Mouse (Mus musculus) forebrain, embryonic 15.5 days (tissue): ENCODE results near the gene Ano6. TPM values are rescaled to one million over a fixed set of nuclear protein-coding genes. Genes with fewer than 3 reads are reported as not detected.

Experiments
- ATAC-seq: fragments of 200-750 bp; cut with Nextera tagmentation; replicated peaks from 2 replicates; pipeline ENCODE4 v1.8.0; 2017; ENCODE audit warnings: mild to moderate bottlenecking, moderate TSS enrichment, moderate library complexity
- H3K27ac ChIP-seq: fragments of 300-500 bp; sonication (generic); replicated peaks from 2 replicates; pipeline ENCODE4 v1.5.1; 2015; ENCODE audit warnings: mild to moderate bottlenecking, inconsistent platforms
- H3K27me3 ChIP-seq: fragments of 300-500 bp; sonication (generic); 2 replicates; pipeline ENCODE4 v1.6.1; 2015; ENCODE audit warnings: inconsistent platforms
- H3K36me3 ChIP-seq: fragments of 300-500 bp; sonication (generic); 2 replicates; pipeline ENCODE4 v1.6.1; 2015; ENCODE audit warnings: mild to moderate bottlenecking, inconsistent platforms
- H3K4me1 ChIP-seq: fragments of 300-500 bp; sonication (generic); 2 replicates; pipeline ENCODE4 v1.6.1; 2015; ENCODE audit warnings: inconsistent platforms
- H3K4me2 ChIP-seq: fragments of 300-500 bp; sonication (generic); replicated peaks from 2 replicates; pipeline ENCODE4 v1.6.1; 2015; ENCODE audit warnings: mild to moderate bottlenecking, inconsistent platforms
- H3K4me3 ChIP-seq: fragments of 300-500 bp; sonication (generic); 2 replicates; pipeline ENCODE4 v1.5.1; 2015; ENCODE audit warnings: mild to moderate bottlenecking, inconsistent platforms
- H3K9ac ChIP-seq: fragments of 300-500 bp; sonication (generic); replicated peaks from 2 replicates; pipeline ENCODE4 v1.6.1; 2015; ENCODE audit warnings: mild to moderate bottlenecking, inconsistent platforms
- H3K9me3 ChIP-seq: fragments of 300-500 bp; sonication (generic); 2 replicates; pipeline ENCODE4 v1.6.1; 2016; ENCODE audit warnings: inconsistent platforms
- WGBS: fragments of 180-500 bp; shearing (Covaris S2); methylation state at CpG from one replicate; pipeline ENCODE4 v1.1.7; 2015; ENCODE audit warnings: mixed read lengths; 5-methylcytosine and 5-hydroxymethylcytosine counted together
- polyA plus RNA-seq: library from polyadenylated mRNA; unstranded; fragments of >200 nt; fragmentation: Nextera tagmentation; extraction: Ambion mirVana; gene quantifications from 2 replicates; pipeline ENCODE4 v1.2.1, GENCODE M21; 2015

The Ano6 gene
- polyA plus RNA-seq, 1 experiment from 2014 or later = 22.1 TPM

DNA sequence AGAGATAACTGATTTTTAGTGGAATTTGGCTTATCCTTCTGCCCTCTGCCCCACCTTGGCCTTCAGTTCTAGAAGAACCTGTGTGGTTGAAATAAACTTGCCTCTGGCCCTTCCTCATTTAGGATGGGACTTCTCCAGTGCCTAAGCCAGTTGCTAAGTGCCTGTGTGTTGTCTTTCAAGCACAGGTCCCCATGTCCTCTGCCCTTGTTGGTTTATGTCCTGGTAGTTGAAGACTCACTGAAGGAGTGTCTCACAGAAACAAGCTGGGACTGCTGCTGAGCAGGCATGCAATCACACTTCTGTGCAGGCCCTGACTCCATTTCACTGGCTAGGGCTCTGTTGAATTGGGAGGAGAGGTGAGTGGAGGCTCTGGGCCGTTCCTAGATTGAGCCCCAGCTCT is 46.9 kb downstream of the Ano6 start:
- no peak overlapping the region for H3K9ac ChIP-seq
- 75% methylated on average over 1 of the region's 1 CpGs for WGBS

DNA sequence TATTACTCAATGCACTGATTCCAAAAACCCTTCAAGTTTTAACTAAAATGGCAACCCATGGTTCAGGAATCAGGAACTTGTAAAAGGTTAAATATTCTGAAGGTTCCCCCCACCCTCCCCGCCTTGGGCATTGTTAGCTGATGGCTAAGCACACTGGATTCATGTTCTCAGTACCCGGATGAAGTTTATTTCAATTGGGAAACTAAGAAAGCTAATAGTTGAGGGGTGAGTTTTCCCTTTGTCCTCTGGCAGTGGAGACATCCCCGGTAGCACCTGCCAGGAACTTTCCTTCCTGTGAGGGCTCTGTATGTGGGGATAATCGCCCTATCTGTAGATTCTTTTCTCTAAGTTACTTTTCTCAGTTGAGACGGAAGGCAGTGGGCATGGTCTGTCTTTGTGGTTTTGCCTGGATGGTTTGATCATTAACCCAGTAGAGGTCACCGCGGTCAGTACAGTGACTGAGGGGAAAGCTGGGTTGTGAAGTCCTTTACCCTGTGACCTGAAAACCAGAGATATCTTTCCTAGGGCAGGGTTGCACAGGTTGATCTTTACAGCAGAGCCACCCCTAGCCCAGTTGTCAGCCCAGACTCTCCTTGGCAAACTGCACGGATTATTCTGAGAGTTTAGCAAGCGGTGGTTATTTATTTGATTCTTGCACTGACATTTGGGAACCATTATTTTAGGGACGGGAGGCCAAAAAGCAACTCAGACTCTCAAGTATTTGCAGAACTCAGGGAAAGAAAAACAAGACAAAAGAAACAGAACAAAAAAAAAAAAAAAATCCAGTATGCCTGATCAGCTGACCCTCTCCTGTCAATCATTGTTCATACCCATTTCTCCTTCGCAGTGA is 47.8 kb downstream of the Ano6 start:
- Histone ChIP-seq H3K4me1 (no peaks in the 10 kb centered on the region), H3K9me3 (no peaks in the 10 kb centered on the region), H3K9ac (no peak overlapping the region), H3K27ac (no peak overlapping the region), H3K4me2 (no peak overlapping the region), H3K36me3 (no peaks in the 10 kb centered on the region), H3K27me3 (no peaks in the 10 kb centered on the region), H3K4me3 (no peak overlapping the region)
- 79% methylated on average over 11 of the region's 11 CpGs for WGBS
- ATAC-seq = no peak

More for the DNA sequence above, 46.9 kb downstream of the Ano6 start:
- no peaks in the 10 kb centered on the region for H3K9me3 ChIP-seq
- no peak for ATAC-seq
- H3K27me3 ChIP-seq = no peaks in the 10 kb centered on the region
- H3K4me2 ChIP-seq = no peak overlapping the region
- no peaks in the 10 kb centered on the region for H3K36me3 ChIP-seq
- no peaks in the 10 kb centered on the region for H3K4me1 ChIP-seq
- H3K4me3 ChIP-seq = no peak overlapping the region
- H3K27ac ChIP-seq = no peak overlapping the region

GRCm38 (mm10) chr15:95839789-95840188 is 49.1 kb downstream of the Ano6 start:
- no peak for ATAC-seq
- Histone ChIP-seq H3K4me1 (no peaks in the 10 kb centered on the region), H3K27me3 (no peaks in the 10 kb centered on the region), H3K4me2 (no peak overlapping the region), H3K27ac (no peak overlapping the region), H3K36me3 (no peaks in the 10 kb centered on the region), H3K9me3 (no peaks in the 10 kb centered on the region), H3K4me3 (no peak overlapping the region), H3K9ac (no peak overlapping the region)
- WGBS = 90% methylated on average over 3 of the region's 3 CpGs

GRCm38 (mm10) chr15:95843183-95843949 is 52.7 kb downstream of the Ano6 start:
- H3K9ac ChIP-seq = no peak overlapping the region
- 88% methylated on average over 18 of the region's 18 CpGs for WGBS

GRCm38 (mm10) chr15:95844412-95844811 is 53.8 kb downstream of the Ano6 start:
- ATAC-seq = no peak
- Histone ChIP-seq H3K9ac (no peak overlapping the region), H3K27ac (no peak overlapping the region), H3K9me3 (no peaks in the 10 kb centered on the region), H3K4me2 (no peak overlapping the region), H3K4me1 (no peaks in the 10 kb centered on the region), H3K27me3 (no peaks in the 10 kb centered on the region), H3K4me3 (no peak overlapping the region), H3K36me3 (no peaks in the 10 kb centered on the region)
- 62% methylated on average over 2 of the region's 2 CpGs for WGBS

More at GRCm38 (mm10) chr15:95843183-95843949, 52.7 kb downstream of the Ano6 start:
- H3K4me2 ChIP-seq = no peak overlapping the region
- no peaks in the 10 kb centered on the region for H3K36me3 ChIP-seq
- H3K27ac ChIP-seq = no peak overlapping the region
- H3K4me1 ChIP-seq = no peaks in the 10 kb centered on the region
- no peaks in the 10 kb centered on the region for H3K27me3 ChIP-seq
- no peaks in the 10 kb centered on the region for H3K9me3 ChIP-seq
- no peak overlapping the region for H3K4me3 ChIP-seq
- no peak for ATAC-seq

DNA sequence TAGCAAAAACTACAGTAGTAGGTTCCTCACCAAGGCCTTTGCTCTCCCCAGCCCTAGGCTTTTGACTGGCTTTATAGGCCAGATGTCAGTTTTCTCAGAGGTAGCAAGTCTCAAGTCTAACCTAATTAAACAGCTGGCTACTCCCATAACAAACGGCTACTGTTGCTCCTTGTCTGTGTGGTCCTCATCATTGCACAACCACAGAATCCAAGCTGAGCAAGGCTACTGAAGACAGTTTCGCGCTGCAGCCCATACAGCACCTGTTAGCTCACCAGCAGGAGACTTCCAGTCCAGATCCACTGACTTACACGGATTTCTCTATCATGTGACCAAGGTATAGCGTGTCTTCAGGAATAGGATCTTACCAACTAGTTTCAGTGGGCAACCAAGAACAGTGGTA is 55.5 kb downstream of the Ano6 start:
- H3K27me3 ChIP-seq = no peaks in the 10 kb centered on the region
- no peak overlapping the region for H3K4me2 ChIP-seq
- no peak overlapping the region for H3K27ac ChIP-seq
- H3K9me3 ChIP-seq = no peaks in the 10 kb centered on the region
- ATAC-seq = no peak
- H3K36me3 ChIP-seq = no peaks in the 10 kb centered on the region
- H3K4me1 ChIP-seq = no peaks in the 10 kb centered on the region; the same call in 1 of the 2 replicates
- 80% methylated on average over 5 of the region's 5 CpGs for WGBS
- no peak overlapping the region for H3K4me3 ChIP-seq
- no peak overlapping the region for H3K9ac ChIP-seq

DNA sequence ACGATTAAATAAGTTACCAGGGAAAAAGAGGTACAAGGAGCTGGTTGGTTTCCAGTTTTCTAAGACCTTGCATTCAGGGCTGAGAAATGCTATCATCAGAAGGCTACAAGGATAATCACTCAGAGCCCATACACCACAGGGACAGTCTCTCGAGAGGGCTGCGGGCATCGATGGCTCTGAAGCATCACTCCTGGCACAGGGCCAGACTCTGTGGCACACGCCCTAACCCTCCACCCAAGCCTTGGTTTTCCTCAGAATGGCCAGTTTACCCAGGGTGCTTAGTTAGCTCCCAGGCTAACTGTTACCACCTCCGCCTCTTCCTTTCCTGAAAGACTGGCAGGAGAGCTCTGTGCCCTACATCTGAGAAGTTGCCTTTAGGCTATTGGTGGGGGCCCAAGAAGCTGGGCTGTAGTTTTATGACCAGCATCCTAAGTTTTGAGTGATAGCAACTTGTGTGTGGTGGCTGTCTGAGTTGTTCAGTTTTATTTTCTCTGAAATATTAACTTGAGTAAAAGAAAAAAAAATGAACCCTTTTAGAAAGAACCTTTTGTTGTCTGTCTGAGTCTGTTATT is 57.9 kb downstream of the Ano6 start:
- H3K4me2 ChIP-seq = no peak overlapping the region
- no peak overlapping the region for H3K9ac ChIP-seq
- no peak for ATAC-seq
- H3K27ac ChIP-seq = no peak overlapping the region
- no peaks in the 10 kb centered on the region for H3K9me3 ChIP-seq
- no peaks in the 10 kb centered on the region for H3K36me3 ChIP-seq
- H3K4me3 ChIP-seq = no peak overlapping the region
- no peaks in the 10 kb centered on the region for H3K27me3 ChIP-seq
- WGBS = 59% methylated on average over 6 of the region's 6 CpGs
- no peaks in the 10 kb centered on the region; the same call in 1 of the 2 replicates for H3K4me1 ChIP-seq

DNA sequence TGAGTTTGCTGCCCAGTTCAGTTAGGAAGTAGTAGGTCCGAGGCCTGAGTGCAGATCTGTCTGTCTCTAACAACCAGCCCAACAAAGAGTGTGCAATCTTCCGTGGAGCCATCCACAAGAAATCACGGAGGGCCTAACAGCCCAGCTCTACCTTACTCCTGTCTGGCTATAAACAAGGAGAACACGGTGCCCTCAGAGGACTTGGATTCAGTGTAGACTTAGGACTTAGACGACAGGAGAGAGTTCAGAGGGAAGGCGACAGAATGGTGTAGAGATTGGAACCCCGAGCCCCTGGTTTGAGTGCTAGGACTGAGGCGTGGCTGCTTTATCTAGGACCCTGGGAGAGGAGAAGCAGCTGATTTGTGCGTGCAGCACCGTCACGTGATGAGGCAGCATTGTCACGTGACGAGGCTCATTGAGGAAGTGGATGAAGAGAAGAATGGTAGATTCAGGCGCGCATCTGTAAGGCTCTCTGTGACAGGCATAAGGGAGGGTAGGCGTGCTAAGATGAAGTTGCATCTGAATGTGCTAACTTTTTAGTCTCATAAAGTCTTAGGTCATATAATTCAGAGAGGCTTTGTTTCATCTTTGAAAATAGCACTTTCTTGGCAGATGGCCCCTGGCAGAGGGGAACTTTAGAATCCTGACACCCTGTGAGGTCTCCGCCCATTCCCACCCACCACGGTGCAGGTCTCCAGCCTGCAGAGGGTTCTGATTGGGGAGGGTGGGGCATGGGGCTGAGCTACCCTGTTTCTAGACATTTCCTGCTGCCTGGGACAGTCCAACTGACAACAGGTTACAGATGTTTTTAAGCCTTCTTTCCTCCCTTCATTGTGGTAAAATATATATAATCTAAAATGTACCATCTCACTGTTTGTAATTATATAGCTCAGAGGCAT is 59.1 kb downstream of the Ano6 start:
- 75% methylated on average over 18 of the region's 18 CpGs for WGBS
- Histone ChIP-seq H3K4me3 (no peak overlapping the region), H3K9ac (no peak overlapping the region), H3K27ac (no peak overlapping the region), H3K27me3 (no peaks in the 10 kb centered on the region), H3K4me2 (no peak overlapping the region), H3K4me1 (no peaks in the 10 kb centered on the region; the same call in 1 of the 2 replicates), H3K36me3 (no peaks in the 10 kb centered on the region), H3K9me3 (no peaks in the 10 kb centered on the region)
- no peak for ATAC-seq

GRCm38 (mm10) chr15:95850546-95850945 is 59.9 kb downstream of the Ano6 start:
- H3K4me2 ChIP-seq = no peak overlapping the region
- no peak overlapping the region for H3K9ac ChIP-seq
- 91% methylated on average over 5 of the region's 5 CpGs for WGBS
- H3K27me3 ChIP-seq = no peaks in the 10 kb centered on the region
- no peaks in the 10 kb centered on the region for H3K36me3 ChIP-seq
- no peak overlapping the region for H3K27ac ChIP-seq
- H3K4me3 ChIP-seq = no peak overlapping the region
- no peaks in the 10 kb centered on the region for H3K9me3 ChIP-seq
- H3K4me1 ChIP-seq = no peaks in the 10 kb centered on the region; the same call in 1 of the 2 replicates
- ATAC-seq = no peak

- WGBS = 91% methylated on average over 13 of the region's 13 CpGs
- Histone ChIP-seq H3K4me2 (no peak overlapping the region), H3K4me3 (no peak overlapping the region)
These were observed 64.6 kb downstream of the Ano6 start for GRCm38 (mm10) chr15:95855051-95855844.

GRCm38 (mm10) chr15:95855953-95856352 is 65.3 kb downstream of the Ano6 start:
- no peak overlapping the region for H3K4me3 ChIP-seq
- ATAC-seq = no peak
- no peak overlapping the region for H3K4me2 ChIP-seq
- H3K36me3 ChIP-seq = no peaks in the 10 kb centered on the region
- H3K9me3 ChIP-seq = no peaks in the 10 kb centered on the region
- H3K27ac ChIP-seq = no peak overlapping the region
- H3K27me3 ChIP-seq = no peaks in the 10 kb centered on the region
- no peaks in the 10 kb centered on the region for H3K4me1 ChIP-seq
- WGBS = 67% methylated on average over 7 of the region's 7 CpGs
- no peak overlapping the region for H3K9ac ChIP-seq

More at GRCm38 (mm10) chr15:95855051-95855844, 64.6 kb downstream of the Ano6 start:
- Histone ChIP-seq H3K36me3 (no peaks in the 10 kb centered on the region), H3K9me3 (no peaks in the 10 kb centered on the region), H3K9ac (no peak overlapping the region), H3K27me3 (no peaks in the 10 kb centered on the region), H3K27ac (no peak overlapping the region), H3K4me1 (no peaks in the 10 kb centered on the region)
- ATAC-seq = no peak
